Mouse (Mus musculus): Measurements from ENCODE around the gene Tmprss2.

Tmprss2 gene

GRCm38 (mm10) chr16:97610939-97611338 is at the start of gene Tmprss2:
Gene Tmprss2, minus strand, starts transcription at chr16:97611195.
- DNase-seq = no peak

- DNase-seq = no peak
Measured at GRCm38 (mm10) chr16:97659225-97659658, 48.2 kb upstream of the Tmprss2 start.

DNA sequence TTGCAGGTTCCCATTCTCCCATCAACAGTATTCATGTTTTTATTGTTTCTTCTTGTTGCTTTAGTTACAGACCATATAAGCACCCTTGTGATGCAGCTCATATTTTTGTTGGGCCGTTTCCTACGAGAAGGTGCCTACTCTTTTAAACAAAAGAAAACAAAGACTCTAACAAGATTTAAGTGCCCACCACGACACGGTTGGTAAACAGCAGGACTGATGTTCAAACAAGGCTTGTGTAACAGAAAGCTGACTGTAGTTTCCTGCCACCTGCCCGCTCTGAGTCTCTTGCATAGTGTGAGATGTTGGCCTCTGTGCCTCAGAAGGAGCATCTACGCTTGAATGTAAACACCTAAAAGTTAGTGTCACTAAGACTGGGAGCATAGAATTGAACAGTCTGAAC is 47.5 kb upstream of the Tmprss2 start:
- no peak for DNase-seq

DNA sequence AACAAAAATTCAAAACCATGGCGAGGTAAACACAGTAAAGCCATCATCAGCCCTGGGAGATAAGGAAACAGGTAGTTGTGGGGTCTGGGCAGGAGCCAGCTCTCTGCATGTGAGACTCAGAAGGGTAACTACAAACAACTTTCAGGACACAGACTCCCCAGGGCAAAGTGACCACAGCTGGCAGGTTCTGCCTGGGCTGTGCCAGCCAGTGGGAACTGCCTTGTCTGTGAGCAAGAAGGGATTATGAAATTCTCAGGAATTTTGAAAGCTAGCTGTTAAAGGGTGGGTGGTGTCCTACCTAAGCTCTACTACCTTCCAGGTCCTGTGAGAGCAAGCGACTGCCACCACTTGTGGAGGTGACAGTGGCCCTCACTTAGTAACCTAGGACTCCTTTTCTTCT is 44.8 kb upstream of the Tmprss2 start:
- DNase-seq = no peak

DNA sequence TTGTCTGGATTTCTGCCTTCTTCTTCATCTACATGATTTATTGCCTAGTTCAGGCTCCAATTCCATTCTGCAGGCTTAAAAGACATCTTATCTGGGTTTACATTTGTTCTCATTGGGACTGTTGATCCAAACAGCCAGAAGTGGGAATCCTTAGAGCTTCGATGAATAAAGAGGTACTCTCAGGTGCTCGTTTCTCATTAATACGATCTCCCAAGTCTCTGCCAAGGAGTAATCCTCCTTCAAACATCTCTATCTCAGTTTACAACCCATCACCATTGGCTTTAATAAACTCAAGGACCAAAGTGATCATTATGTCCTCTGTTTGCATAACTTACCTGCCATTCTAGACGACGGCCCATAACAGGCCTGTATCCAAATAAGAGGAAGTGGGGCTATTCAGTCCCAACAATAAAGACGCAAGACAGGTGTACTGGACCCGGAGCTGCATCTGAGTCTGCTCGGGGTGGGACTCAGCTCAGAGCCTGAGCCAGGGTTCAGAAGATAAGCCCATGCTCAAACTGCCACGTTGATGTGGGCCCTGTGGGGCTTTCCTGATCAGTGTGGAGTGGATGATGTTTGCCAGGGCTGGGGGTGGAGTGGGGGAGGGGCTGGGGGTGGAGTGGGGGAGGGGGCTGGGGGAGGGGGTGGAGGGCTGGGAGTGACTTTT is 38.7 kb upstream of the Tmprss2 start:
- DNase-seq = no peak

DNA sequence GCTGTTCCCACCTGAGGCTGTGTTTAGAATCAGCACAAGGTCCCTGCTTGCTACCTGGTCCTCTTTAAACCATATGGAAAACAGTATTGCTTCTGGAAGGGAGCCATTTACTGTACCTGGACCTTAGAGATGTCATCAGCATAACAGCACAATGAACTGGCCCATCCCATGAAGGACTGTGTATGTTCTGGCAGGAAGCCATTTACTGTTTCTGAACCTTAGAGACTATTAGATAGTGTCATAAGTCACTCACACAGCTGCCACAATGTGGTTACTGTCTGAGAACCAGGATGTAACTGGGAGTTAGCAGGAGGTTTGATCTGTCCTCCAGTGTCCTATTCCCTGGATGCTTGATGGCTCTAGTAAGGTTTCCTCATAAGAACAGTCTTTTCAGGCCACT is 33.7 kb upstream of the Tmprss2 start:
- no peak for DNase-seq

DNA sequence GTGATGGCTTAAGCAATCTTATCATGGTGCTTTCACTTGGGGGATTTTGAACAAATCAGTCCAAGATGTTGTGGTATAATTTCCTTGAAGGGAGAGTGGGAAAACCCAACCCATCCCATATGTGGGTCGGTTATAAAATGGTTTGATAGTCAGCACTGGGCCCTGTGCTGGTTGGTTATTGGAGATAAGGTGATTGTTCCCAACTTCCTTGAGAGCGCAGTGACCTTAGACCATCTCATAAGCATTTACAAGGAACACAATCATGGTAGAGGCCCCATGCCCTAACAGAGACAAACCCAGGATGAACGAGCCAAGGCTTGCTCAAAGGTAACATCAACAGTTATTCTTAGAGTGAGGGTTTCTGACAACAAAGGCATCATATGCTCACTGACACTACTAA is 28.6 kb upstream of the Tmprss2 start:
- no peak for DNase-seq

- no peak for DNase-seq
Measured at GRCm38 (mm10) chr16:97632880-97633484, 22.0 kb upstream of the Tmprss2 start.

DNA sequence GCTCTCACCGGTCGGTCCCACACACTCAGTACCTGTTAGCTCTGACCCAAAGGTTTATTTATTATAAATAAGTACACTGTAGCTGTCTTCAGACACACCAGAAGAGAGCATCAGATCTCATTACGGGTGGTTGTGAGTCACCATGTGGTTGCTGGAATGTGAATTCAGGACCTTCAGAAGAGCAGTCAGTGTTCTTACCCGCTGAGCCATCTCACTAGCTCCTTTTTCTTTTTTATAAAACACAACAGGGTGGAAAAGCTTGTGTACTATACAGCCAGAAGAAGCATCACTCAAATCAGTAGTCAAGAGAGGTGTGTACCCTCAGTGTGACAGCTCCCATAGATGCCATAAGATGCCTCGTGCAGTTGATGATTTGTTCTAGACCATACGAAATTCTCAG is 12.2 kb upstream of the Tmprss2 start:
- DNase-seq = no peak

- no peak for DNase-seq
Measured at GRCm38 (mm10) chr16:97622383-97622889, 11.4 kb upstream of the Tmprss2 start.

GRCm38 (mm10) chr16:97618285-97618684 is 7.3 kb upstream of the Tmprss2 start:
- DNase-seq = no peak

DNA sequence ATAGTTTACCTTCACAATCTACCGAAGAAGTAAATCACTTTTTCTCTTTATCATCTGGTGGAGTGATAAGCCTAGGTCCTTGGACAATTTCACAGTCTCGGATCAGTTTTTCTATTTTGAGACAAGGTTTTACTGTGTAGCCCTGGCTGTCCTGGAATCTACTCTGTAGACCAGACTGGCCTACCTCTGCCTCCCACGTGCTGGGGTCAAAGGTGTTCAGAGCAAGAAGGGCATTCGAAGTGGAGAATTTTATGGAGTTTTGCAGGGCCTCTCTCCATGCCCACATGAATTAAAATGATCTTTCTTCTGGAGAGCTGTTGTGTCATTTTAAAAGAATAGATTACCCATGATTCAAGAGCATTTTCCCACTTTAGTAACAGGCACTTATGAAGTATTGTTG is 1.0 kb upstream of the Tmprss2 start:
- no peak for DNase-seq

DNA sequence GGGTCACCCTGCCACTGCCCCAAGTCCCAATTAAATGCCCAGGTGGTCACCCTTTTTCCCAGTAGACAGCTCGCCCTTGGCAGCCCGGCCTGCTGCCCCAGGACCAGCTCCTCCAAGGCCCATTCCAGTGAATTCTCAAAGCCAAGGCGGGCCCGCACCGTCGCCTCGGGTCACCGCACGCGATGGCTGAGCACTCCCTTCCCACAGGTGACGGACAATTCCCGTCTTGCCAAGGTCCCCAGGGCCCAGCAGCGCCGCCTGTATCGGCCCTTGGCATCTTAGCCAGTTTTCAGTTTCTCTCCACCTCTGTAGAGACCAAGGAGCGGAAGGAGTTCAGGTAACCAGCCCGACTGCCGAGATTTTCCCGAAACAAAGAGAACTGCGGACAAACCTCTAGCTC is 749 bp downstream of the Tmprss2 start:
- no peak for DNase-seq

DNA sequence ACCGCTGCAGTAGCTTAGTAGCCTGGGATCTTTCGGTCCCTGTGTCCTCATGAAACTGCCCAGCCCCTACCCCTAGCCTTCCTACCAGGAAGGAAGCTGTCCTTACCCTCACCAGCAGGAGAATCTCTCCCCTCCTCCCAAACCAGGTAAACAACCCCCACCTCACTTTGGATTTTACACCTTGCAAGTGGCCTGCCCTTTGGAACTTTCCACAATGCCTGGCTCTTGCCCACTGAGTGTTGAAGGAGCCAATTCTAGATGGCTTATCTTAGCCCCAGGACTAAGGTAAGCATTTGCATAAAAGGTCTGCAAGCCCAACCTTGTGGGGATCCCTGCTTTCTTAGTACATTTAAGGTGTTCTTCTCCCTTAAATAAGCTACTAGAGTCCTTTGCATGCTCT is 1.3 kb downstream of the Tmprss2 start:
- DNase-seq = no peak

DNA sequence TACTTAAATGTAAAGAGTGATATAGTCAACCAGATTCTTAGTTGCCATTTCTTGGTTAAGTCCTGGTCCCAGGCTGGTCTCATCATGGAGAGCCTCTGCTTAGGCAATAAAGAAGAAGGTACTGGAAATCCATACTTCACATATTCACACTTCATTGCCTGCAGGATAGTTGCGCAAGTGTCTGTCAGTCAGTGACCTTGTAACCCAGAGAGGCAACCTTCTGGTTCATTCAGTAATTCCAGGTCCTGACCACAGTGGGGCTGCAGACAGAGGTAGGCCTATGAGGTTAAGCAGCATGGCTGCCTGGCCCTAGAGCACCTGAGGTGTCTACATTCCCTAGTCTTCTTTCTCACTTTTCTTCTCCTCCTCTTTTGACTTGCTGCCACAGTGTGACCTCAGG is 3.0 kb downstream of the Tmprss2 start:
- no peak for DNase-seq

DNA sequence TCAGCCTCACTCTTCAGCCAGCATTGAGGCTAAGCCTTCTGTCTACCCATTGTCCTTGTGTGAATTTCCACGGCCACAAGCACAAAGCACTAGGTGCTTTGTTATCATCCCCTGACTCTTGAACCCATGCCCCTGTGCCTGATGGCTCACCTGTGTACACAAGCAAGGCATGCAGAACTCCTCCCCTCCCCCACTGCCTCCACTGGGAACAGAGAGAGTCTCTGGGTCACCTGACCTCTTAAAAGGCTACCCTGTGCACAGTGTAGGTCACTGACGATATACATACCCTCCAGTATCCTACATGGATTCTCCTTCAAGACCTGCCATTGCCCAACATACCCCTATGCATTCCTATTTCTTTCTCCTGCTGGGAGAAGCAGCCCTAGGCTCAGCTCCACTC is 4.2 kb downstream of the Tmprss2 start:
- DNase-seq = no peak

DNA sequence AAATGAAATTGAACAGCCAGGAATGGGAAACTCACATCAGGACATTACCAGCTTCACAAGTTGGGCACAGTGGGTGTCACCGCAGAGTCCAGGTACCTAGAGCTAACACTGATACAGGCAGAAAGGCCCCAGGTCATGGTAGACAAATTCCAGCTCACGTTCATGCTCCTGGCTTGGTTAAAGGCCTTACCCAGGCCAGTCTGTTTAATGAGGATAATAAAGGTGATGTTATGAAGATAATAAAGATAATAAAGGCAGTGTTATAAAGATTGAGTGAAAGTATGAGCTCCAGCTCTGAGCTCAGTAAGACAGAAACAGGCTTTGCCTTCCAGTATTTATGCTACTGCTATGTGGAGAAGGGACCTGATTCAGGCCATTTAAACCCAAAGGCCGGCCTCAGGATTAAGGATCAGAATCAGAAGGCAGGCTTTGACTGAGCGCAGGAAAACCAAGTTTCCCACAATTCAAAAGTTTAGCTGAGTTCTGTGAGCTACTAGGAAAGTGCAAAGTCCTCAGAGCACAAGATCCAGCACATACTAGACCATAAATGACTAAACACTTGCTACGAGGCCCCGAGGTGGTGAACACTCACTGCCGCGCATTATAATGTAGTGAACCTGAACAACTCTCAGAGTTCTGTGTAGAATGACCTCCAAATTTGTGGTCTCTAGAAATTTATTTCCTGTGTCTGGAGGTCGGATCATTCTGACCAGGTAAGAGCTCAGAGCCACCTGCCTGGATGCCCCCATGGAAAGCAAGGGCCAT is 4.9 kb downstream of the Tmprss2 start:
- no peak for DNase-seq

DNA sequence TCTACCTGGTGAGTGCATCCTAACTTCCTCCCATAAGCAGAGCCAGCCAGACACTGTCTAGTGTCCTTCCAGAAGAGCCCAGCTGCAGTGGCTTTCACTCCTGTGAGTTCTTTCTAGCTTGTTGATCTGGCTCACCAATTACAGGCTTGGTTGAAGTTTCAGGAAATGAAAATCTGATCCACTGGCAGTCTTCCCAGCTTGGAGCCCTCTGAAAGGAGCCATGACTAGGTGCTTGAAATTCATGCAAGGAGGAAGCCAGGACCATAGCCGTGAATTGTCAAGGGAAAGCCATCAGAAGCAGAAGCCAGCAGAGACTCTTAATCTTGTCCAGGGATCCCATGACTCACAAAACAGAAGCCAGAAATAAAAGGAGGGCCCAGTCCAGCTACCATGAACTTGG is 8.7 kb downstream of the Tmprss2 start:
- DNase-seq = no peak

GRCm38 (mm10) chr16:97600591-97600990 is 10.4 kb downstream of the Tmprss2 start:
- DNase-seq = no peak

DNA sequence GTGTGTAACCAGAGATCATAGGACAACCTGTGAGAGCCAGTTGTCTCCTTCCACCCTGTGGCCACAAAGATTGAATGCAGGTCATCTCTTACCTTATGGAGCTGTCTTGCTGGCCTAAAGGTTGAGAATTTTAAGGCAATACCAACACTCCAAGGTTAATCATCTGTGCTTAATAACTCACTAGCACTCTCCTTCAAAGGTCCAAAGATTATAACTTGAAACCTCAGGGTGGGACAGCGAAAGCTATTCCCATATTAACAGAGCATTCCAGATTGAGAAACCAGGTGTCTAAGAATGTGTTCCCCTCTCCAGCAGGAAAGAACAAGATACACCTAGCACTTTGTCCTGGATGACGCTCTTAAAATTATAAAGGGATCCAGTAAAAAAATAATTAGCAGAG is 12.9 kb downstream of the Tmprss2 start:
- no peak for DNase-seq

DNA sequence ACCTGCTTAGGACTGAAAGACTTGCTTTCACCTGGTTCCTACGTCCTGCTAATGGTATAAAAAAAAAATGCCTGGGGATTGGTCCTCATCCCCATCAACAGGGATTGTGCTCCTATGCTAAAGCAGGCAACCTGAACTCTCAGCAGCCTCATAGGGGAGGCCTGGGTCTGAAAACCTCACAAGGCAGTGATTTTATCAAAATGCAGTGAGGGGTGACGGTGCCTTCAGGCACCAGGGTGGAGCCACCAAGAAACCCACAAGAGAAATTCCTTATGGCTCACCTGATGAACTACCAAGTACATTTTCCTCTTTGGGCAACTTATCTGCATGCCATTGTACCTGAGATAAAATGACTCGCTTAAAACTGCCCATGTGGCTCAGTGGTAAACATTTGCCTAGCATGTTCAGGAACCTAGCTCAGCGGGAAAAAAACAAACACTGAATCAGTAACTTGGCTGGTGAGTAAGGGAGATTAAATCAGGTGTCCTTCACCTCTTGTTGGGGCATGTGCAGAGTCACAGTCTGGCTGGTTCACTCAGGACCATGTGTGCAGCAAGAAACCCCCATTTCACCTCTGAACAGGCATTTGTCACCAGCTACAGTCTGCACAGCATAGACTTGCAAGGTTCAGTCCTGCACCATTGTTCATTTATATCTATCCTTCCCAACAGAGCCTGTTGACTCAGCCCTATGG is 17.0 kb downstream of the Tmprss2 start:
- DNase-seq = no peak

DNA sequence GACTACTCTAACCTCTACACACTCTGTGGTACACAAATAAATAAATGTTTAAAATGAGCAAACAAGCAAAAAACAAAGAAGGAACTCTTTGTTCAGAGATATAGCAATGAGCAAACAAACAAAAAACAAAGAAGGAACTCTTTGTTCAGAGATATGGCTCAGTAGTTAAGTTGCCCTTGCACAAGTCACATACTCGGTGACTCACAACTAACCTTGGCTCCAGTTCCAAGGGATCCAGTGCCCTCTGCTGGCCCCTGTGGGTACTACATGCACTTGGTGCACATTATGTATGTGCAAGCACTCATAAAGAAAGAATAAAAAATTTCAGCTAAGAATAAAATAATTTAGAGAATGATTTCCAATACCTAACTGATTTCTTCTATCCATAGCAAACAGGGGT is 17.9 kb downstream of the Tmprss2 start:
- peak; percentile 87 to 88 for DNase-seq

- DNase-seq = no peak
Measured at GRCm38 (mm10) chr16:97591512-97591911, 19.5 kb downstream of the Tmprss2 start.

Data from B cell, adult 2 months (primary cell).